Mouse (Mus musculus) liver, embryonic 14.5 days (tissue): ENCODE data around the gene Polr3gl. TPM values are rescaled to one million over a fixed set of nuclear protein-coding genes. Genes with fewer than 3 reads are reported as not detected.

Experiments
- ATAC-seq: fragments of 200-750 bp; cut with Nextera tagmentation; 2 replicates; pipeline ENCODE4 v1.8.0; 2017; ENCODE audit warnings: moderate number of reproducible peaks, mild to moderate bottlenecking, moderate library complexity; ENCODE audit not compliant: insufficient read depth
- DNase-seq, 3 experiments: peaks; one replicate each; pipeline ENCODE4 v3.0.0-alpha.2; 2012 to 2013; ENCODE audit warnings: low read depth in 3 of 3, low spot score in 3 of 3
- H3K27ac ChIP-seq: fragments of 300-500 bp; sonication (generic); 2 replicates; pipeline ENCODE4 v1.5.1; 2014; ENCODE audit warnings: moderate library complexity, mild to moderate bottlenecking, control low read depth, inconsistent platforms
- H3K27me3 ChIP-seq: fragments of 300-500 bp; sonication (generic); 2 replicates; pipeline ENCODE4 v1.6.1; 2014; ENCODE audit warnings: mild to moderate bottlenecking, low read length, moderate library complexity; ENCODE audit not compliant: control insufficient read depth, insufficient read depth
- H3K36me3 ChIP-seq: fragments of 300-500 bp; sonication (generic); replicated peaks from 2 replicates; pipeline ENCODE4 v1.6.1; 2014; ENCODE audit warnings: low read depth; ENCODE audit not compliant: control insufficient read depth, insufficient read depth
- H3K4me1 ChIP-seq, 2 experiments: fragments of 200-500 bp in 1 of 2; fragments of 300-500 bp in 1 of 2; sonication (generic) in 1 of 2; replicated peaks; 2 replicates each; pipeline ENCODE4 v1.6.1; 2012 to 2014; ENCODE audit warnings: antibody characterized with exemption in 1 of 2, inconsistent platforms in 1 of 2, low read length in 1 of 2; ENCODE audit not compliant: control insufficient read depth in 2 of 2, insufficient read depth in 2 of 2
- H3K4me2 ChIP-seq: fragments of 300-500 bp; sonication (generic); 2 replicates; pipeline ENCODE4 v1.6.1; 2014; ENCODE audit warnings: low read depth, mild to moderate bottlenecking, control low read depth, moderate library complexity
- H3K4me3 ChIP-seq, 2 experiments: fragments of 200-500 bp in 1 of 2; fragments of 300-500 bp in 1 of 2; sonication (generic) in 1 of 2; 2 replicates each; pipeline ENCODE4 v1.5.1; 2012 to 2014; ENCODE audit warnings: low read depth in 2 of 2, low read length in 2 of 2, mild to moderate bottlenecking in 2 of 2, control low read depth in 1 of 2, inconsistent platforms in 1 of 2, moderate library complexity in 1 of 2; ENCODE audit not compliant: insufficient read depth in 1 of 2
- H3K9ac ChIP-seq: fragments of 300-500 bp; sonication (generic); replicated peaks from 2 replicates; pipeline ENCODE4 v1.6.1; 2014; ENCODE audit warnings: mild to moderate bottlenecking, control low read depth, moderate library complexity
- H3K9me3 ChIP-seq: fragments of 300-500 bp; sonication (generic); 2 replicates; pipeline ENCODE4 v1.6.1; 2016; ENCODE audit warnings: low read length, mixed read lengths; ENCODE audit not compliant: control insufficient read depth
- CTCF ChIP-seq: IDR thresholded peaks from 2 replicates; pipeline ENCODE4 v1.5.1; 2016; ENCODE audit warnings: antibody characterized with exemption, low read depth, control low read depth
- EP300 ChIP-seq: IDR thresholded peaks from 2 replicates; pipeline ENCODE4 v1.6.1; 2016; ENCODE audit warnings: antibody characterized with exemption, low read depth
- WGBS: fragments of 180-500 bp; shearing (Covaris S2); extraction: QIAGEN DNeasy Blood & Tissue Kit; methylation state at CpG from one replicate; pipeline ENCODE4 v1.1.7; 2014; ENCODE audit not compliant: insufficient replicate concordance; 5-methylcytosine and 5-hydroxymethylcytosine counted together
- polyA plus RNA-seq, 2 experiments: library from polyadenylated mRNA; depleted of rRNA in 1 of 2; stranded (reverse) in 1 of 2; unstranded in 1 of 2; fragments of >200 nt; fragmentation: Nextera tagmentation in 1 of 2; extraction: Ambion mirVana in 1 of 2; gene quantifications; 2 replicates each; pipeline versions ENCODE4 v1.2.1 to v1.2.3; 2012 to 2014

Polr3gl gene
- polyA plus RNA-seq, 2 experiments: 3.0 to 11.8 TPM

GRCm38 (mm10) chr3:96602704-96603084 is 8.7 kb upstream of the Polr3gl start:
- 48% methylated on average over 5 of the region's 5 CpGs for WGBS

GRCm38 (mm10) chr3:96601941-96602703 is 8.1 kb upstream of the Polr3gl start:
- WGBS: 51% methylated on average over 10 of the region's 10 CpGs
- H3K9me3 ChIP-seq: no peaks in the 10 kb centered on the region
- H3K4me1 ChIP-seq: no peaks in the 10 kb centered on the region
- peak overlapping the region; percentile 77 for H3K4me2 ChIP-seq
- TF ChIP-seq EP300 (no peak), CTCF (no peak)
- ATAC-seq: no peak
- no peaks in the 10 kb centered on the region for H3K36me3 ChIP-seq
- DNase-seq: no peak
- H3K27me3 ChIP-seq: peaks cover 54% of the 10 kb centered on the region
- no peak overlapping the region for H3K9ac ChIP-seq
- H3K4me3 ChIP-seq: peak overlapping the region in 1 of 2 experiments; percentile 3; a peak in 1 of 4 replicates
- no peak overlapping the region for H3K27ac ChIP-seq

More at GRCm38 (mm10) chr3:96602704-96603084, 8.7 kb upstream of the Polr3gl start:
- H3K9me3 ChIP-seq: no peaks in the 10 kb centered on the region
- H3K4me2 ChIP-seq: peak overlapping the region; percentile 26
- no peaks in the 10 kb centered on the region for H3K4me1 ChIP-seq
- H3K36me3 ChIP-seq: no peaks in the 10 kb centered on the region
- H3K27ac ChIP-seq: no peak overlapping the region
- DNase-seq: no peak
- no peak overlapping the region for H3K4me3 ChIP-seq
- H3K9ac ChIP-seq: no peak overlapping the region
- TF ChIP-seq EP300: no peak
- TF ChIP-seq CTCF: no peak
- peaks cover 49% of the 10 kb centered on the region for H3K27me3 ChIP-seq
- ATAC-seq: no peak

GRCm38 (mm10) chr3:96601251-96601787 is 7.3 kb upstream of the Polr3gl start:
- H3K36me3 ChIP-seq: no peaks in the 10 kb centered on the region
- H3K4me3 ChIP-seq: peak overlapping the region; percentile 58 to 62
- TF ChIP-seq EP300 (no peak), CTCF (no peak)
- DNase-seq: no peak
- ATAC-seq: peak; percentile 58
- WGBS: 1% methylated on average over 36 of the region's 40 CpGs
- no peak overlapping the region for H3K27ac ChIP-seq
- H3K9me3 ChIP-seq: no peaks in the 10 kb centered on the region
- peak overlapping the region; percentile 77 for H3K4me2 ChIP-seq
- no peaks in the 10 kb centered on the region for H3K4me1 ChIP-seq
- peaks cover 62% of the 10 kb centered on the region for H3K27me3 ChIP-seq
- peak overlapping the region; percentile 47 for H3K9ac ChIP-seq

GRCm38 (mm10) chr3:96600639-96601250 is 6.8 kb upstream of the Polr3gl start, which contains the start of gene Lix1l:
Lix1l (plus strand) TSS chr3:96601149.
- WGBS: 1% methylated on average over 27 of the region's 27 CpGs
- Histone ChIP-seq H3K9ac (peak within 1 kb of the TSS; percentile 47), H3K4me2 (peak within 1 kb of the TSS; percentile 77), H3K9me3 (no peaks in the 10 kb centered on the region), H3K36me3 (no peaks in the 10 kb centered on the region), H3K27ac (no peak within 1 kb of the TSS), H3K4me1 (no peaks in the 10 kb centered on the region), H3K27me3 (peaks cover 68% of the 10 kb centered on the region), H3K4me3 (peak within 1 kb of the TSS; percentile 58 to 62)
- no peak for TF ChIP-seq EP300
- no peak for TF ChIP-seq CTCF
- DNase-seq (peak; percentile 68 to 77 (median 70)), ATAC-seq (peak; percentile 93)

- 65% methylated on average over 3 of the region's 3 CpGs for WGBS
- Histone ChIP-seq H3K4me2 (no peak overlapping the region), H3K4me1 (no peaks in the 10 kb centered on the region; a peak in 1 of 4 replicates)
These were observed 5.4 kb upstream of the Polr3gl start for GRCm38 (mm10) chr3:96599411-96599810.

More at GRCm38 (mm10) chr3:96599411-96599810, 5.4 kb upstream of the Polr3gl start:
- Histone ChIP-seq H3K36me3 (no peaks in the 10 kb centered on the region), H3K27ac (no peak overlapping the region), H3K4me3 (no peak overlapping the region), H3K9ac (no peak overlapping the region), H3K9me3 (no peaks in the 10 kb centered on the region), H3K27me3 (peaks cover 79% of the 10 kb centered on the region)
- DNase-seq (no peak), ATAC-seq (no peak)
- no peak for TF ChIP-seq EP300
- TF ChIP-seq CTCF: no peak
